7 mouse cellular contexts compared by ENCODE assay signal in the genomic region with DNA sequence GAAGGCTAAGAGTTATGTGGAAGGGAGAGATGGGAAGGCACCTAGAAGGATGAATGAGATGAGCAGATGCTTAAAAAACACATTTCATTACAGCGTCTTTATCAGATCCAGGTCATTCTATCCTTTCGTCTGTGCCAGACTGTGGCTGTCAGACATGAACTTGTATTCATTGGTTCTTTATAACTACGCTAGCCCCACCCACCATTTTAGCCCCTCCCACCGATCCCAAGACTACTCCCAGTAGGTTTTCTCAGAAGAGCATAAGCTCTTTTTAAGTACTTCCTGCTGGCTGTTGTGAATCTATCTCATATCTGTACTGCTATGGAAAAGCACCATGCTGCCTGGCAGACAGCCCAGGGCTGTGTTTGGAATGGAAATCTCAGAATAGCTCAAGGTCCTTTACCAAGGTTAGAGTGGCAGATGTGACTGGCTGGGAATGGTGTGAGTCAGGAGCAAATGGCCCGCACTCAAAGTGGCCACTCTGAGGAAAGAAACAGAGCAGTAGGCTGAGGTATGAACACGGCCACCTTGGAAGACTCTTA.
DNase-seq lines count a peak whose midpoint lies in the region; ATAC-seq lines count a peak whose summit lies in the region.

No protein-coding gene starts in this region.

- H3K4me1 ChIP-seq in forebrain, embryonic 15.5 days, result no peaks in the 10 kb centered on the region

- no peak overlapping the region for H3K4me3 ChIP-seq in forebrain, embryonic 15.5 days

- no peak overlapping the region for H3K4me2 ChIP-seq in forebrain, embryonic 15.5 days (replicated peaks)

- H3K27me3 ChIP-seq in forebrain, embryonic 15.5 days, result no peaks in the 10 kb centered on the region

- H3K36me3 ChIP-seq in forebrain, embryonic 15.5 days, result no peaks in the 10 kb centered on the region

- no peak for ATAC-seq in forebrain, embryonic 15.5 days (replicated peaks)

- 89% methylated on average over 6 of the region's 6 CpGs for WGBS in forebrain, embryonic 15.5 days

- DNase-seq in spleen, postnatal 36 days (ENCODE audit: low spot score in 2 of 2), result peak; percentile 2 to 11
- DNase-seq in spleen, adult 12 weeks (ENCODE audit: low spot score), result no peak
- DNase-seq in cerebellum, postnatal 14 days, result peak; percentile 27 to 29
- DNase-seq in kidney, postnatal 36 days, result peak; percentile 21 to 39
- DNase-seq in right cerebral cortex, postnatal 14 days, result peak; percentile 43
- DNase-seq in layer of hippocampus, adult 11-12 months (ENCODE audit: low spot score), result no peak

- no peak overlapping the region for H3K9ac ChIP-seq in forebrain, embryonic 15.5 days (replicated peaks)

- H3K9me3 ChIP-seq in forebrain, embryonic 15.5 days, result no peaks in the 10 kb centered on the region

- no peak overlapping the region for H3K27ac ChIP-seq in forebrain, embryonic 15.5 days (replicated peaks)

Comparison
In these comparisons a context has a peak if more than half of its experiments do, and no peak if none do; other contexts are left out.
1. DNase-seq: peak in spleen, postnatal 36 days (2 of 2), cerebellum, postnatal 14 days (2 of 2), kidney, postnatal 36 days (2 of 2) and right cerebral cortex, postnatal 14 days (single experiment); none in spleen, adult 12 weeks (single experiment) and layer of hippocampus, adult 11-12 months (single experiment).